In genomic region chr5:124862013-124862866, GRCm38 (mm10) we compare ENCODE assay signal across 8 mouse cellular contexts. TPM values are rescaled to one million over a fixed set of nuclear protein-coding genes. Genes with fewer than 3 reads are reported as not detected.
DNase-seq lines count a peak whose midpoint lies in the region; ATAC-seq and TF ChIP-seq lines count a peak whose summit lies in the region.

Gene Ccdc92 (minus strand): TSS chr5:124862424.
Gene Zfp664 (plus strand): TSS chr5:124862691.

- ATAC-seq in embryonic facial prominence, embryonic 14.5 days (ENCODE audit: low read depth): peak; percentile 95
- peak; percentile 92 for ATAC-seq in limb, embryonic 13.5 days (ENCODE audit: low FRiP score, low read depth)
- ATAC-seq in midbrain, embryonic 16.5 days: peak; percentile 92

- peak within 1 kb of the TSS; percentile 96 for H3K4me2 ChIP-seq in embryonic facial prominence, embryonic 14.5 days (ENCODE audit: low read depth, low read length)
- peak within 1 kb of the TSS; percentile 98 for H3K4me2 ChIP-seq in limb, embryonic 13.5 days (replicated peaks)
- peak within 1 kb of the TSS; percentile 88 for H3K4me2 ChIP-seq in midbrain, embryonic 16.5 days (ENCODE audit: low read length)

- WGBS in embryonic facial prominence, embryonic 14.5 days: 0% methylated on average over 55 of the region's 103 CpGs
- WGBS in heart, adult 2 months: under 1% methylated on average over 91 of the region's 103 CpGs
- WGBS in limb, embryonic 13.5 days: under 1% methylated on average over 79 of the region's 103 CpGs
- 0% methylated on average over 67 of the region's 103 CpGs for WGBS in midbrain, embryonic 16.5 days

- peaks cover 14% of the 10 kb centered on the region; the same call in 1 of the 2 replicates for H3K36me3 ChIP-seq in embryonic facial prominence, embryonic 14.5 days (ENCODE audit: control insufficient read depth, insufficient read depth, low read length)
- peaks cover 2% of the 10 kb centered on the region; the same call in 1 of the 2 replicates for H3K36me3 ChIP-seq in heart, adult 2 months (ENCODE audit: control insufficient read depth, insufficient read depth, low read length)
- H3K36me3 ChIP-seq in limb, embryonic 13.5 days: peaks cover 8% of the 10 kb centered on the region
- H3K36me3 ChIP-seq in midbrain, embryonic 16.5 days (ENCODE audit: control insufficient read depth, insufficient read depth, low read length): no peaks in the 10 kb centered on the region

- TF ChIP-seq EP300 in heart, adult 2 months (IDR thresholded peaks at IDR 0.05; ENCODE audit: insufficient read depth, low read depth, low read length): 0 out of 2 replicates have a peak, but pooled peaks have one; percentile 57

- intact Hi-C loops in heart, adult 2 months (cut with DNase I): loop anchor here (5.0 to 10.0 kb wide), 2 partner anchors 435 to 613 kb away; partner anchors contain the start of genes Aacs and Sbno1

- peak within 1 kb of the TSS; percentile 96 for H3K4me3 ChIP-seq in embryonic facial prominence, embryonic 14.5 days (ENCODE audit: low read depth, low read length)
- H3K4me3 ChIP-seq in heart, adult 2 months: peak within 1 kb of the TSS; percentile 72
- peak within 1 kb of the TSS; percentile 70 for H3K4me3 ChIP-seq in limb, embryonic 13.5 days
- H3K4me3 ChIP-seq in midbrain, embryonic 16.5 days (ENCODE audit: low read depth, low read length): peak within 1 kb of the TSS; percentile 65

- peaks cover 2% of the 10 kb centered on the region for H3K79me2 ChIP-seq in heart, adult 2 months (replicated peaks; ENCODE audit: control insufficient read depth, insufficient read depth, low read length)

- no peak for TF ChIP-seq CTCF in heart, adult 2 months (IDR thresholded peaks at IDR 0.05)

- H3K9me3 ChIP-seq in embryonic facial prominence, embryonic 14.5 days (ENCODE audit: control insufficient read depth, low read length): no peaks in the 10 kb centered on the region
- no peaks in the 10 kb centered on the region for H3K9me3 ChIP-seq in limb, embryonic 13.5 days
- H3K9me3 ChIP-seq in midbrain, embryonic 16.5 days (replicated peaks; ENCODE audit: control insufficient read depth, low read length, poor library complexity, severe bottlenecking): no peaks in the 10 kb centered on the region

- peak within 1 kb of the TSS; percentile 89 for H3K9ac ChIP-seq in embryonic facial prominence, embryonic 14.5 days (ENCODE audit: low read depth, low read length)
- peak within 1 kb of the TSS; percentile 90 for H3K9ac ChIP-seq in heart, adult 2 months (ENCODE audit: low read depth, low read length)
- H3K9ac ChIP-seq in limb, embryonic 13.5 days: peak within 1 kb of the TSS; percentile 89
- H3K9ac ChIP-seq in midbrain, embryonic 16.5 days (ENCODE audit: low read depth, low read length): peak within 1 kb of the TSS; percentile 90

- TF ChIP-seq POLR2A in heart, adult 2 months (IDR thresholded peaks at IDR 0.05; ENCODE audit: insufficient read depth, low read depth, low read length): peak; percentile 72

- peak within 1 kb of the TSS; percentile 88 for H3K27ac ChIP-seq in embryonic facial prominence, embryonic 14.5 days (replicated peaks; ENCODE audit: low read depth, low read length)
- H3K27ac ChIP-seq in heart, adult 2 months: peak within 1 kb of the TSS; percentile 81
- H3K27ac ChIP-seq in limb, embryonic 13.5 days: peak within 1 kb of the TSS; percentile 94
- H3K27ac ChIP-seq in midbrain, embryonic 16.5 days (ENCODE audit: low read length): peak within 1 kb of the TSS; percentile 97

- peak; percentile 96 for DNase-seq in 3T3-L1 (ENCODE audit: low read depth, low spot score)
- peak; percentile 90 to 92 for DNase-seq in adrenal gland, postnatal 4 days (ENCODE audit: low spot score in 2 of 2)
- DNase-seq in embryonic facial prominence, embryonic 14.5 days (ENCODE audit: low spot score): peak; percentile 99
- peak; percentile 97 for DNase-seq in heart, adult 2 months
- DNase-seq in kidney, adult 8-10 months: peak; percentile 95
- DNase-seq in spleen, postnatal 10 days (ENCODE audit: low spot score in 2 of 2): peak; percentile 88 to 98

- H3K27me3 ChIP-seq in embryonic facial prominence, embryonic 14.5 days (replicated peaks; ENCODE audit: control insufficient read depth, insufficient read depth, low read length): peaks cover 20% of the 10 kb centered on the region
- H3K27me3 ChIP-seq in heart, adult 2 months (ENCODE audit: control insufficient read depth, insufficient read depth, low read length): peaks cover 2% of the 10 kb centered on the region; the same call in 1 of the 2 replicates
- H3K27me3 ChIP-seq in limb, embryonic 13.5 days: peaks cover 32% of the 10 kb centered on the region
- H3K27me3 ChIP-seq in midbrain, embryonic 16.5 days (ENCODE audit: control insufficient read depth, insufficient read depth, low read depth, low read length): no peaks in the 10 kb centered on the region

- peaks cover 9% of the 10 kb centered on the region for H3K4me1 ChIP-seq in embryonic facial prominence, embryonic 14.5 days (ENCODE audit: control insufficient read depth, insufficient read depth, low read length)
- H3K4me1 ChIP-seq in heart, adult 2 months (ENCODE audit: control insufficient read depth, insufficient read depth, low read length): peaks cover 1% of the 10 kb centered on the region; the same call in 1 of the 2 replicates
- peaks cover 27% of the 10 kb centered on the region for H3K4me1 ChIP-seq in limb, embryonic 13.5 days
- H3K4me1 ChIP-seq in midbrain, embryonic 16.5 days (ENCODE audit: control insufficient read depth, insufficient read depth, low read length): peaks cover 38% of the 10 kb centered on the region

RNA-seq across cellular contexts. Expression of gene Ccdc92, which starts in this region (rescaled TPM):
- total RNA-seq in adrenal gland, postnatal 4 days (2021): 1 to 10 TPM; 5.6 to 7.6 TPM
- 8.5 and 10.1 TPM in 2 replicates for polyA plus RNA-seq in embryonic facial prominence, embryonic 14.5 days (2014; fragmentation: Nextera tagmentation; extraction: Ambion mirVana)
- total RNA-seq in heart, adult 2 months (2021): 1 to 10 TPM in 1 of 2 experiments, under 1 TPM in 1; 0.99 to 1.8 TPM
- polyA plus RNA-seq in heart, adult 2 months (2012; rRNA removed): 1.5 and 2.4 TPM in 2 replicates
- 5.3 and 6.1 TPM in 2 replicates for polyA plus RNA-seq in limb, embryonic 13.5 days (2015; fragmentation: Nextera tagmentation; extraction: Ambion mirVana)
- polyA plus RNA-seq in midbrain, embryonic 16.5 days (2015; fragmentation: Nextera tagmentation; extraction: Ambion mirVana): 43.0 and 43.3 TPM in 2 replicates

RNA-seq across cellular contexts. Expression of gene Zfp664, which starts in this region (rescaled TPM):
- 10 to 100 TPM; 52.5 to 64.6 TPM for total RNA-seq in adrenal gland, postnatal 4 days (2021)
- polyA plus RNA-seq in embryonic facial prominence, embryonic 14.5 days (2014; fragmentation: Nextera tagmentation; extraction: Ambion mirVana): 59.0 and 71.7 TPM in 2 replicates
- total RNA-seq in heart, adult 2 months (2021): 10 to 100 TPM; 37.4 to 38.6 TPM
- polyA plus RNA-seq in heart, adult 2 months (2012; rRNA removed): 12.6 and 21.8 TPM in 2 replicates
- polyA plus RNA-seq in limb, embryonic 13.5 days (2015; fragmentation: Nextera tagmentation; extraction: Ambion mirVana): 102 and 116 TPM in 2 replicates
- 68.9 and 87.1 TPM in 2 replicates for polyA plus RNA-seq in midbrain, embryonic 16.5 days (2015; fragmentation: Nextera tagmentation; extraction: Ambion mirVana)

Comparison
In these comparisons a context has a peak if more than half of its experiments do, and no peak if none do; other contexts are left out.
1. Peak in every context shown above with its lines: DNase-seq, ATAC-seq, H3K4me3 ChIP-seq and H3K27ac ChIP-seq.